Mouse (Mus musculus) bone marrow, adult 2 months (tissue): ENCODE measurements around the gene Hdgf. TPM values are rescaled to one million over a fixed set of nuclear protein-coding genes. Genes with fewer than 3 reads are reported as not detected.

Experiments
- H3K27ac ChIP-seq: fragments of 200-500 bp; 2 replicates; pipeline ENCODE4 v1.5.1; 2012; ENCODE audit warnings: low read depth, mild to moderate bottlenecking, control low read depth, inconsistent platforms, low read length; ENCODE audit not compliant: control insufficient read depth, poor library complexity, insufficient read depth
- H3K4me1 ChIP-seq: fragments of 200-500 bp; 2 replicates; pipeline ENCODE4 v1.6.1; 2011; ENCODE audit warnings: low read length; ENCODE audit not compliant: control insufficient read depth, insufficient read depth
- H3K4me3 ChIP-seq: fragments of 200-500 bp; replicated peaks from 2 replicates; pipeline ENCODE3; 2011; ENCODE audit warnings: mild to moderate bottlenecking, low read depth, low read length, control low read depth; ENCODE audit not compliant: control insufficient read depth
- CTCF ChIP-seq: fragments of 200-500 bp; IDR thresholded peaks from 2 replicates; pipeline ENCODE4 v1.5.1; 2011; ENCODE audit warnings: low read length, control low read depth; ENCODE audit not compliant: control insufficient read depth, insufficient read depth
- POLR2A ChIP-seq: fragments of 200-500 bp; IDR thresholded peaks from 2 replicates; pipeline ENCODE4 v1.6.1; 2011; ENCODE audit warnings: low read depth, mild to moderate bottlenecking, control low read depth, low read length, borderline replicate concordance; ENCODE audit not compliant: control insufficient read depth
- WGBS: fragments of 180-500 bp; shearing (Covaris S2); methylation state at CpG from one replicate; pipeline ENCODE4 v1.1.7; 2018; 5-methylcytosine and 5-hydroxymethylcytosine counted together
- polyA plus RNA-seq: library from polyadenylated mRNA; stranded (reverse); fragments of >200 nt; gene quantifications from 2 replicates; pipeline ENCODE4 v1.2.4, GENCODE M21; 2011; ENCODE audit warnings: low replicate concordance; ENCODE audit not compliant: missing spikeins, insufficient read depth, insufficient read length

Gene Hdgf
- polyA plus RNA-seq, 1 experiment, result 286 TPM

DNA sequence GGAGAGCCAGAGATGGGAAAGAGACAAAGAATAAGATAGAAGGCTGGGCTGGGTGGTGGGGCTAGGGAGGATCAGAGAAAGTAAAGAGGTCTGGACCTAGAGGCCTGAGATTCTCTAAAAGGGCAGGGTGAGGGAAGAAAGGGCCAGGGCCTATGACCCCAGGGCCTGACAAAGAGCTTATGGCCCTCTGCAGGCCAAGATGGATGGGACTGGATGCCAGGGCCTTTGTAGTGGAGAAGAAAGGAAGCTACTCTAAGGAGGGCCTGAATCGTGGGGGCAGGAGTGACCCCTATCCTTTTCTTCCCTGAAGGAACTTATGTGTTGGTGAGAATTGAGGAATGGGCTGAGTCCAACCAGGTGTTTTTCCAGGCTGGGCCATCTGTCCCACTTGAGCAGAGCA lies 51.9 kb downstream of the Hdgf start:
- 71% methylated on average over 1 of the region's 1 CpGs for WGBS

DNA sequence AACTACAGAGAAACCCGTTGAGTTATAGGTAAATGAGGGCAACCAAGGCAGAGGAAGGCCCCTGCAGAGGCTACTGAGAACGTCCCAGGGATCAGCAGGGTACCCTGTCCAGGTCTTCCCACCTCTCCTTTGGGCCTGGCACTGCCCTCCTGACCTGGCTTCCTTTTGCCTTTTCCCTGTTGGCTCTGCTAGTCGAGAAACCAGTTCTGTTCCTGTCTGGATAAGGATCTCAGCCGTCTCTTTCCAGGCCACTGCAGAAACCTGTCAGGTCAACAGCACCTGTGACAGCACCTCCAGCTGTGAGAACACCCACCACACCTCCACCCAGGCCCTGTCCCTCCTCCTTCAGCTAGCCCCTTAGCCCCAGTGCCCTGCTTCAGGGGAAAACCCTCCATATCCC lies 52.4 kb downstream of the Hdgf start:
- H3K4me1 ChIP-seq, result no peaks in the 10 kb centered on the region
- no peak overlapping the region for H3K4me3 ChIP-seq
- WGBS, result 42% methylated on average over 4 of the region's 4 CpGs
- H3K27ac ChIP-seq, result no peak overlapping the region
- TF ChIP-seq CTCF, result no peak

More for the DNA sequence above, 51.9 kb downstream of the Hdgf start:
- TF ChIP-seq POLR2A (no peak), CTCF (no peak)
- Histone ChIP-seq H3K4me3 (no peak overlapping the region), H3K27ac (no peak overlapping the region), H3K4me1 (no peaks in the 10 kb centered on the region)

DNA sequence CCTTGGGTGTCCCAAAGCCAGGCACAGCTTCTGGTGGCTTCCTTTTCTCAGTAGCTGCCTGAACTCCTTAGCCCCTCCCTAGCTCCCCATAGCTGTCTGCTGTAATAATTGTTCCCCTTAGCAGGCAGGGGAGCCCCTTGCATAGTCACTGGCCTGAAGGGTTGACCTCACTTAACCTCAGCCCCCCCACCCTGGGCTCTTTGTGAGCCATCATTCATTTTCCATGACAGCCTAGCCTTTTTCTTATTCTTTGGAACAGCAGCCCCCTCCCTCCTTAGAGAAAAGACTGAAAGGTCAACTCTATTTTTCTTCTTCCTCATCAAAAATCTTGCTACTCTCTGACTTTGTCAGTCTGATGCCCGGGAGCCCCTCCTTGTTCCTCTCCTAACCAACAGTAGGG lies 52.8 kb downstream of the Hdgf start:
- 12% methylated on average over 1 of the region's 1 CpGs for WGBS
- H3K4me1 ChIP-seq, result no peaks in the 10 kb centered on the region
- no peak overlapping the region for H3K4me3 ChIP-seq
- TF ChIP-seq POLR2A, result no peak
- H3K27ac ChIP-seq, result no peak overlapping the region

DNA sequence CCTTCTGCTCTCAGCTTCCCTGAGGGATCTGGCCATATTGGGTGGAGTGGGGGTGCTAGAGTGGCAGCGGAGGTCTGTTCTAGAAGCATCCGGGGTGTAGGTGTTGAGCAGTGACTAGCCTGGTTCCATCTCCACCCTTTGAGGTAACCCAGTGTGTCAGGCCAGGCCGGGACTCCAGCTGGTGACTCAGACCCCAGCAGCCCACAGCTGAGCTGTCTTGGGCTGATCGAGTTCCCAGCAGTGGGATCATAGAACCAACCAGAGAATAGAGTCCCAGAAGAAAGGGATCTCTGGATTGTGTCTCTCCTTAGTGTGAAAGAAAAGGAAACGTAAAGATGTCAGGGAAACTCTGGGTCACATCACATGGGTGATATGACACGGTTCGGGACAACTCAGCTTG lies 53.2 kb downstream of the Hdgf start:
- 64% methylated on average over 7 of the region's 7 CpGs for WGBS
- Histone ChIP-seq H3K4me3 (no peak overlapping the region), H3K4me1 (no peaks in the 10 kb centered on the region), H3K27ac (no peak overlapping the region)
- TF ChIP-seq POLR2A, result no peak
- no peak for TF ChIP-seq CTCF

DNA sequence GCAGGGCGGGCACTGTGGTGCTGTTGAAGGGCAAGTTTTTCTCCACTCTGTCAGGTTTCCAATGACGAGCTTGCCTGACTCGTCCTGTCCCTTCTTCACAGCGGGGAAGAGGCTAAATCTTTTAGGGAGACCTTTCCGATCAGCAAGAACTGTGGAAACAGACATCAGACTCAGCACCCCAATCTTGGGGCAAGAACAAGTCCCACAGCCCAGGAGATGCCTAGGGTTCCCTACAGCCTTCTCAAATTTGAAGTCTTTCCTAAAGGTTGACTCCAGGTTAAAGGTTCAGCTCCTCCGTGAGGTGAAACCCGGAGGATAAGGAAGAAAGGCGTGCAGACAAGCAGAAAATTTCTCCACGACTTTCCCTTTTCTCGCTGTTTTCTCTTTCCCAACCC lies 54.1 kb downstream of the Hdgf start:
- TF ChIP-seq POLR2A, result no peak
- TF ChIP-seq CTCF, result no peak
- WGBS, result 38% methylated on average over 10 of the region's 10 CpGs
- Histone ChIP-seq H3K27ac (no peak overlapping the region), H3K4me3 (no peak overlapping the region), H3K4me1 (no peaks in the 10 kb centered on the region)

DNA sequence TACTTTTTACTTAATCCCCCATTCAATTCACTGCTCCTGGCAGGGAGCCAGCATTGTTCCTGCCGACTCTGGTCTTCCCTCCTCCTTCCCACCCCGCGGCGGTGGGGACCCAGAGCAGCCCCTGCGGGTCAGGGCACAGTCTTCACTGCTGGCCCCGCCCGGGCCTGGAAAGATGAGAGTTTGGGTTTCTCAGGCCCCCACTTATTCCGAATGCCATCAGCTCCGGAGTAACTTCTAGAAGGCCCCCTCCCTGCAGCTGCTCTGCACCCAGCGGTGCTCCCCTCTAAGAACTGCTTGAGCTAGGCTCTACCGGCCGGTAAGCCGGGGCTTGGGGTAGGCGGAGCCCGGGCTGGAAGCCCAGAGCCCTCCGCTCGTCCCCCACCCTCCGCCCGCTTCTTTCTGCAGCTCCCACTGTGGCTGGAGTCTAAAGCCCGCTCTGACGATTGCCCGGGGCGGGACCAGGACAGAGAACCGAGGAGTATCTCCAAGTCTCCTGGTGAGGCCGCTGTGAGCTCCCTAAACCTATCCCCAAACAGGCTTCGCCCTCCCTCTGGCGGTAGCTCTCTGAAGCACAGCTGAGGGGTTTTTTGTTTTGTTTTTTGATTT lies 54.6 kb downstream of the Hdgf start:
- Histone ChIP-seq H3K27ac (no peak overlapping the region), H3K4me3 (no peak overlapping the region), H3K4me1 (no peaks in the 10 kb centered on the region)
- under 1% methylated on average over 27 of the region's 27 CpGs for WGBS
- TF ChIP-seq POLR2A, result no peak
- peak; percentile 76 for TF ChIP-seq CTCF

Other genes with a start within 250 kb of the Hdgf start
- gene Lrrc71, start 157.7 kb upstream of the Hdgf start, polyA plus RNA-seq, result 1.4 and 11.7 TPM in 2 replicates
- not detected in 2 replicates for gene Ntrk1, start 111.2 kb upstream of the Hdgf start, polyA plus RNA-seq
- not detected in 2 replicates for gene Insrr, start 109.4 kb upstream of the Hdgf start, polyA plus RNA-seq
- gene Pear1, start 82.0 kb upstream of the Hdgf start, polyA plus RNA-seq, result 17.6 and 22.4 TPM in 2 replicates
- gene Sh2d2a, start 59.6 kb upstream of the Hdgf start, polyA plus RNA-seq, result 0.79 and 3.0 TPM in 2 replicates
- gene Prcc, start 20.7 kb upstream of the Hdgf start, polyA plus RNA-seq, result 30.5 and 56.5 TPM in 2 replicates
- 98.1 and 217 TPM in 2 replicates for gene Mrpl24, start 13.2 kb downstream of the Hdgf start, polyA plus RNA-seq
- 16.4 and 18.4 TPM in 2 replicates for gene Isg20l2, start 24.0 kb downstream of the Hdgf start, polyA plus RNA-seq
- gene Rrnad1, start 24.4 kb downstream of the Hdgf start, polyA plus RNA-seq, result 16.2 and 27.7 TPM in 2 replicates
- gene Crabp2, start 42.3 kb downstream of the Hdgf start, polyA plus RNA-seq, result 3.3 TPM in 1 of 2 replicates, not detected in the other
- 0.41 and 0.67 TPM in 2 replicates for gene Nes, start 64.8 kb downstream of the Hdgf start, polyA plus RNA-seq
- 0.95 TPM in 1 of 2 replicates, not detected in the other for gene Bcan, start 93.9 kb downstream of the Hdgf start, polyA plus RNA-seq
- not detected in 2 replicates for gene Hapln2, start 121.3 kb downstream of the Hdgf start, polyA plus RNA-seq
- gene Gpatch4, start 136.8 kb downstream of the Hdgf start, polyA plus RNA-seq, result 36.2 and 40.5 TPM in 2 replicates
- gene Naxe, start 152.2 kb downstream of the Hdgf start, polyA plus RNA-seq, result 17.1 and 54.7 TPM in 2 replicates
- not detected in 2 replicates for gene Ttc24, start 172.0 kb downstream of the Hdgf start, polyA plus RNA-seq
- 11.5 and 21.5 TPM in 2 replicates for gene Iqgap3, start 175.7 kb downstream of the Hdgf start, polyA plus RNA-seq
- 39.7 and 64.7 TPM in 2 replicates for gene Mef2d, start 236.1 kb downstream of the Hdgf start, polyA plus RNA-seq